Mouse (Mus musculus) erythroblast, embryonic 14.5 days (primary cell): Measurements from ENCODE around the gene Celf2.

Source experiments
- GATA1 ChIP-seq: IDR thresholded peaks from 2 replicates; pipeline ENCODE4 v1.6.1; 2012; ENCODE audit warnings: low read length, inconsistent platforms, mixed read lengths
- TAL1 ChIP-seq: IDR thresholded peaks from 3 replicates; pipeline ENCODE4 v1.6.1; 2012; ENCODE audit warnings: low read length, inconsistent platforms, mixed read lengths

DNA sequence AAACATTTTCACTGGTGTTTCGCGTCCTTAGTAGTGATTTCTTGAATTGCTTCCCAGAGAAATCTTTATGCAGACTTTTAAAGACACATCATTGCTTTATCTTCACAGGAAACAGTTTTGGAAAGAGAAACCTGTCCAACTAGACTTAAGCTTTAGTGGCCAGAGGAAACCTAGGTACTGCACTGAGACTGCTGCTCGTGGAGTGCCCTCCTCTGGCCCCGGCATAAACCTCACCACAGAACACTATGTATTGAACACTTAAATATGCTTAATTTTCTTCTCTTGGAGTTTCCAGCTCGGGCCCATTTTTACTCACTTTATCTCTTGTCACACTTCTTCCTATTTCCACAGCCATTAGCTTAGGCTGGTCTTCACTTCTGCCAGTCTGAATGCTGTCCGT lies 870.0 kb downstream of the Celf2 start:
- TF ChIP-seq GATA1 (no peak), TAL1 (no peak)
